Mouse (Mus musculus): ENCODE data around the gene Otud7b.

The Otud7b gene

GRCm38 (mm10) chr3:96084146-96084755, 20.1 kb upstream of the Otud7b start:
- DNase-seq (ENCODE audit: low read depth, low spot score), result no peak

GRCm38 (mm10) chr3:96087219-96087618, 17.1 kb upstream of the Otud7b start:
- no peak for DNase-seq (ENCODE audit: low read depth, low spot score)

GRCm38 (mm10) chr3:96087801-96088200, 16.5 kb upstream of the Otud7b start:
- DNase-seq (ENCODE audit: low read depth, low spot score), result no peak

- no peak for DNase-seq (ENCODE audit: low read depth, low spot score)
Observed at GRCm38 (mm10) chr3:96089882-96090489, 14.3 kb upstream of the Otud7b start.

- DNase-seq (ENCODE audit: low read depth, low spot score), result no peak
Observed at GRCm38 (mm10) chr3:96091146-96091545, 13.2 kb upstream of the Otud7b start.

- no peak for DNase-seq (ENCODE audit: low read depth, low spot score)
Observed at GRCm38 (mm10) chr3:96091966-96092365, 12.4 kb upstream of the Otud7b start.

GRCm38 (mm10) chr3:96093509-96093908, 10.8 kb upstream of the Otud7b start:
- no peak for DNase-seq (ENCODE audit: low read depth, low spot score)

GRCm38 (mm10) chr3:96094203-96094602, 10.1 kb upstream of the Otud7b start:
- no peak for DNase-seq (ENCODE audit: low read depth, low spot score)

- no peak for DNase-seq (ENCODE audit: low read depth, low spot score)
Observed at GRCm38 (mm10) chr3:96098168-96098567, 6.2 kb upstream of the Otud7b start.

- DNase-seq (ENCODE audit: low read depth, low spot score), result no peak
Observed at GRCm38 (mm10) chr3:96098616-96099267, 5.6 kb upstream of the Otud7b start.

- peak; percentile 33 for DNase-seq (ENCODE audit: low read depth, low spot score)
Observed at GRCm38 (mm10) chr3:96102100-96102872, 2.0 kb upstream of the Otud7b start.

- no peak for DNase-seq (ENCODE audit: low read depth, low spot score)
Observed at GRCm38 (mm10) chr3:96103901-96104260, 446 bp upstream of the Otud7b start.

GRCm38 (mm10) chr3:96105232-96105747, 963 bp downstream of the Otud7b start:
- no peak for DNase-seq (ENCODE audit: low read depth, low spot score)

- DNase-seq (ENCODE audit: low read depth, low spot score), result no peak
Observed at GRCm38 (mm10) chr3:96106151-96106550, 1.8 kb downstream of the Otud7b start.

- DNase-seq (ENCODE audit: low read depth, low spot score), result no peak
Observed at GRCm38 (mm10) chr3:96108315-96108714, 4.0 kb downstream of the Otud7b start.

- no peak for DNase-seq (ENCODE audit: low read depth, low spot score)
Observed at GRCm38 (mm10) chr3:96113251-96113650, 8.9 kb downstream of the Otud7b start.

- no peak for DNase-seq (ENCODE audit: low read depth, low spot score)
Observed at GRCm38 (mm10) chr3:96118142-96118541, 13.8 kb downstream of the Otud7b start.

GRCm38 (mm10) chr3:96118702-96119101, 14.4 kb downstream of the Otud7b start:
- no peak for DNase-seq (ENCODE audit: low read depth, low spot score)

- DNase-seq (ENCODE audit: low read depth, low spot score), result no peak
Observed at GRCm38 (mm10) chr3:96124235-96124634, 19.9 kb downstream of the Otud7b start.

- no peak for DNase-seq (ENCODE audit: low read depth, low spot score)
Observed at GRCm38 (mm10) chr3:96128128-96128527, 23.8 kb downstream of the Otud7b start.

- DNase-seq (ENCODE audit: low read depth, low spot score), result no peak
Observed at GRCm38 (mm10) chr3:96132478-96132877, 28.2 kb downstream of the Otud7b start.

- no peak for DNase-seq (ENCODE audit: low read depth, low spot score)
Observed at GRCm38 (mm10) chr3:96133327-96133905, 29.1 kb downstream of the Otud7b start.
